Mouse (Mus musculus) right cerebral cortex, adult 18-20 months (tissue): ENCODE results near the gene Strbp.

Experiments used
- DNase-seq: peaks from one replicate; pipeline ENCODE4 v3.0.0; 2022; ENCODE audit warnings: mixed read lengths

Gene Strbp

DNA sequence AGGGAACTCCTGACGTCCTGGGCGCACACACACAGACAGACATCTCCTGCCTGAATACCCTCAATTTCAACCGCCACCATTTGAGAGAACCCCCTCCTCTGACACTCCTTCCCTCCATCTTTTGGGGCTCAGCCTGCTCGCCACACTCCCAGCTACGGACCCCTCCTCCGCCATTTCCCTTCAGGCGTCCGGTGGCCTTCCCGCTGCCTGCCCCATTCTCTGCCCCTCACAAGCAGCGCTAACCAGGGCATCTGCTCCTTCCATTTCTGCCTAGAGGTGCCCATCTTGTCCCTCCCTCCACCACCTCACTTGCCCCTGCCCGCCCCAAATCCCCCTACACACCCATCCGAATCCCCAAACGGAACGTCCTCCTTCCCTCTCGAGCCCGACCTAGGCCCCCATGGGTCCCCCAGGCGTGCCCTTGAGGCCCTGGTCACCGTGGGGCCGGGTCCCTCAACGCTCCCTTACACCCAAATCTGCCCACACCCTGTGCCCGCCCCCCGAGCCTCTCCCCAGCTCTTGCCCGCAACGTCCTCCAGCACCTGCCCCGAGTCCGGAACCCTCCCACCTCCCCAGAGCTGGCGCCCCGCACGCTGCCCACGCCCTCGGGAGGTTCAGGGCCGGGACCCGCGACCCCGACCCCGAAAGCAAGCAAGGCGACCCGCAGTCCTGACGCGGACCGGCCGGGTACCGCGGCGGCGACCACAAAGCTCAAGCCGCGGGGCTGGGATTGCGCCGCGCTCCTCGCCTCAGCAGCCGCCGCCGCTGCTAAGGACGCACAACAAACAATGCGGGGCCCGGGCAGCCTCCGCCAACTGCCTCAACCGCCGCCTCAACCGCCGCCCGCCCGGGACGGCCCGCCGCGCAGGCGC, 1.1 kb downstream of the Strbp start:
- DNase-seq, result no peak

DNA sequence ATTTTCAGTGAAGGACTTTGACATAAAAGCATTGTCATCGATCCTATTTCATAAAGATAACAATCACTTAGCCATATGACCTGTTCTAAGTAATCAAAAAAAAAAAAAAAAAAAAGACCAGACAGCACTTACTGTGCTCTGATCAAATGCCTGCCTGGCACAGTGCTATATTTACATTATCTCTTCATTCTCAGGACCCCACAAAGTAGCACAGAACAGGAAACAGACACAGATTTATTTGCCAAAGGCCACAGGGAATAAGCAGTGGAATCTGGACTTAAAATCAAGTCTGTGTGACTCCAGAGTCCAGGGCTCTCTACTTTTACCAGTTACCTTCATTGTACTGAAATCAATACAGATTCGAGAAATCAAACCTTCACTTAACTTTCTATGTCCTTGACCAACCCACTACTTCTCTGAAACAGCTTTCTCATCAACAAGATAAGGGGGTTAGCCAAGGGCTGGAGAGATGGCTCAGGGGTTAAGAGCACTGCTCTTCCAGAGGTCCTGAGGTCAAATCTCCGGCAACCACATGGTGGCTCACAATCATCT, 14.5 kb downstream of the Strbp start:
- no peak for DNase-seq

DNA sequence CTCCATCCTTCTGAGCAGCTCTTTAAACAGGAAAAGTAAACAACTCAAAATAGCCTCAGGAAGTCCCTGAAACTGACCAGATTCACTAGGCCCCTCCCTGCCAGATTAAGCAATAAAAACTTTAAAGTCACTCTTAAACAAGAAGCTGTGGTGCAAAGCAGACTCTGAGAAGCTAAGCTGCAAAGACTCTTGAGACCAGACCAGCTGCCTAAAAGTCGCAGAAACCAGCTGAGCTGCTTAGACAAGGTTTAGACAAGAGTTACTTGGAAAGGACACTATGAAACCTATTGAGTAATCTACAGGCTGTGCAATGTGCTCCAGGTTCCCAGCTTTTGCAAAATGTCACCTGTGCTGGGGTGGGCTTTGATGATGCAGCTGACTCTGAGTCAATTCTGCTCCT, 16.6 kb downstream of the Strbp start:
- no peak for DNase-seq

DNA sequence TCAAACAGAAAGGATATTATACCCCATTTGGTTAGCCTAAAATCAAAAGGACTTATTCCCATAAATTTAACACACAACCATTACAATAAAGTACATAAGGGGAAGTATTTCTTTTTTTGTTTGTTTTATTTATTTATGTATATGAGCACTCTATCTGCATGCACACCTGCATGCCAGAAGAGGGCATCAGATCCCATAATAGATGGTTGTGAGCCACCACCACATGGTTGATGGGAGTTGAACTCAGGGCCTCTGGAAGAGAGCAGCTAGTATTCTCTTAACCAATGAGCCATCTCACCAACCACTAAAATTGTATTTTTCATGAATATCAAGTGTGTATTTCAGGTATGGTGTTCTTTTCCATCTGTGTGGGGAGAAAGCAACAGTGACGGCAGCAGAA, 18.8 kb downstream of the Strbp start:
- DNase-seq, result no peak

DNA sequence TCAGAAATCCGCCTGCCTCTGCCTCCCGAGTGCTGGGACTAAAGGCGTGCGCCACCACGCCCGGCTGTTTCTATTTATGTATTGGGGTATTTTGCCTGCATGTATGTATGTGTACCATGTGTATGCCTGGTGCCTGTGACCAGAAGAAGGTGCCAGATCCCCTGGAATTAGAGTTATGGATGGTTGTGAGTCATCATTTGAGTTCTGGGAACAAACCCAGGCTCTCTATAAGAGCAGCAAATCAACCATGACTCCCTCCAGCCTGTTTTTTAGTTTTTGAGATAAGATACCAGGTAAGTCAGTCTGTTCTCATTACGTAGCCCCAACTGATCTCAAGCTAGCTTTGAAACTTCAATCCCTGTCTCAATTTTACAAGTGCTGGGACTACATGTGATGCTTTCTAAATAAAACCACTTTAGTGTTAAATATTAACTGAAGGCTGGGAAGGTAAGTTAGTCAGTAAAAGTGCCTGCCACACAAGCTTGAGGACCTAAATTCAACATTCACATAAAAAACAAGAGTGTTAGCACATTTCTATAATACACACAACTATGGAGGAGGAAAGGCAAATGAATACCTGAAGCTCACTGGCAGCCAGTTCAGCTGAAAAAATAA, 21.4 kb downstream of the Strbp start:
- DNase-seq, result no peak

DNA sequence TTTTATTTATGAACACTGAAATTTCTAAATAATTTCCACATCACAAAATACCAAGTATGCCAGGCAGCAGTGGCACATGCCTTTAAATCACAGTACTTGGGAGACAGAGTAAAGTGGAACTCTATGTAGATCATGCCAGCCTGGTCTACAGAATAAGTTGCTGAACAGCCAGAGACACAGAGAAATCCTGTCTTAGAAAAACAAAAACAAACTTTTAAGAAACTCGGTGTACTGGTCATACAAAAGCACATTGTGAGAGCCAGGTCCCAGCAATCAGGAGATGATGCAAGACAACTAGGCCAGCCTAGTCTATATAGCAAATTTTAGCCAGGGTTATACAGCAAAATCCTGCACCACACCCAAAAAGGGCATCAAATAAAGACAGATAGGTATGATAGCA, 52.6 kb downstream of the Strbp start:
- no peak for DNase-seq

DNA sequence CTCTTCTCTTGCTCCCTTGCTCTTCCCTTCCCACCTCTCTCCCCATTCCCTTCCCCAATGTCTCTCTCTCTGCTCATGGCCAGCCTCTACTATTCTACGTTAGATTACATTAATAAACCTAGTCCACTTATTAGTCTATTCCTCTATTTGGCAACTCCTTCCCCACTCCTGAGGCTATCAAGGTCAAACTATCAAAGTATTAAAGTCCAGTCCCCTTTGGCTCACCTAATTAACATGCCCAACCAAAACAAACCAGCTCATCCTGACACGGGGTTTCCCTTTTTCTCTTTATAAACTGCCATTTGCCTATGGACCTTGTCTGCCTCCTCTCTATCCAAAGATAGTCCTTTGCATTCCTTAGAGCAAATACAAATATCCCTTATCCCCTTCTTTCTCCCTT, 54.1 kb downstream of the Strbp start:
- no peak for DNase-seq

DNA sequence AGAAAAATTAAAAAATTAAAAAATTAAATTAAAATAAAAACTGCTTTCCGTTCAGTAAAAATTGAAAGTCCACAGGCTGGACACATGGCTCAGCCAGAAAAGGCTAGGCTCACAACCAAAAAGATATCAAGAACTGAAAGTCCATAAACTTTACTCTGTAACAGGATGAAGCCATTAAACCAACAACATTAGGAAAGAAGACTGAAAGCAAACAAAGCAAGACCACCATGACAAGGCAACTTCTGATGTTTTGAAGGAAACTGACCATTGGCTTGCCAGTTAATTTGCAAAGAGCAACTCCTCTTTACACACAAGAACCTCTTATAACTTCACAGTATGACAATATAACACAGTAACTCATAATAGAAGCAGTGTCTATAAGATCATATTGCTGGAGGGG, 54.7 kb downstream of the Strbp start:
- DNase-seq, result no peak

DNA sequence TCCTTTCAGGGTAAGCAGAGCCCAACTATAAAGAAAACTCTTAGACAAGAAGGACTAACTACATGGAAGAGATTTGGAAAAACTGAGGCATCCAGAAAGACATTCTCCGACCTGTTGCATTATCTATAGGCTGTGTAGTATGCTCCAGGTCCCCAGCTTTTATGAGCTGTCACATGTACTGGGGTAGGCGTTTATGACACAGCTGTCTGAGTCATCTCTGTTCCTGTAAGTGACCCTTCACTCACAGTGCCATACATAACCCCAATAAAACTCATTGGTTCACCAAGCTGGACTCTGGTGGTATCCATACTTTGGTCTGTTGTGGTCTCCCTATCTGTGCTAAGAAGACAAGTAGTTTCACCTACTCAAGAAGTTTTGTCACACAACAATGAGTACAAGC, 80.3 kb downstream of the Strbp start:
- DNase-seq, result no peak

DNA sequence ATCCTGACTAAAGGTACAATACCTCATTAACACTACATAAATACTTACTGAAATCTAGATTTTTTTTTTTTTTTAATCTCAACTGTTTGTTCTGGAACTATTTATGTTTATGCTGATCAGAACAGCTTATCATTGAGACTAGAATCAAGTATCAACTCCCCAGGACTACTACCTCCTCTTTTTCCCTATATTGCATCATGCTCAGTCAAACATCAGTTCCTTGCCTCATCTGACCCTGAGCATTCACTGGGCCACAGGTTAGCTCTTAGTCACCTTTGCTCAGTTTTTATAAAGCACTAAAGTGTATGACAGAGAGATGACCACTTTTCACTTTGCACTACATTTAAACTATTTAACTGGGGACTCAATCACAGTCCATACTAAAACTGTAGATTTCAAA, 115.7 kb downstream of the Strbp start:
- no peak for DNase-seq

DNA sequence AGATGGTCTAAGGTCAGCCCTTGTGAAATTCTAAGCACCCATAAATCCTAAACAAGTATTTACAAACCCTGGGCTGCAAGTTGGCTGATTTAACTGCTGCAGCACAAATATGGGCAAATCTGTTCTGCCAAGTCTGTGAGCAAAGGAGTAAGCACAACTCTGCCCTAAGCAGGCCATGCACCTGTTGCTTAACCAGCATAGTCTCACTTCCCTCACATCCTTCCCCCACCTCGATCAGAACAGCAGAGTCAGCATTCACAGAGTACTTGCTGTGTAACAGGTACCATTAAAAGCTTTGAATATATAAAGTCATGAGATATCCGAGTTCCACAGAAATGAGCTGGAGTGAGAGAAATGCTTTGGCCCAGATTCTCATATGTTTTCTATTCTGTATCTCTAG, 125.5 kb downstream of the Strbp start:
- DNase-seq, result no peak

DNA sequence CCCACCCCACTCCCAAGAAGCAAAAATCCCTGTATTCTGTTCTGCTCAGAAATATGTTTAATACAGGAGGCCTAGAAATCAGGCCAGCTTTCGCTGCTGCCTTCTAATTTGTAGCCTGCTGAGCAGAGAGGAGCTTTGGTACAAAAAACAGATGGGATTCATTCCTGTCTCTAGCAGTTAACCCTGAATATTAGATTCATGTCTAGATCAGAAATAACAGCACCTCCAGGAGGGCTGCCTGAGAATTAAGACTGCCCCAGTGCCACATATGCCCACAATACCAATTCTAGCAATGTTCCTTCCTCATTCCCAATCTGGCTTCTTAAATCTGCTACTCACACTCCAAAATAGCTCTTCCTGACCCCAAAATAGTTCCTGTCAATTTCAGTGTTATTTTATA, 127.0 kb downstream of the Strbp start:
- no peak for DNase-seq

DNA sequence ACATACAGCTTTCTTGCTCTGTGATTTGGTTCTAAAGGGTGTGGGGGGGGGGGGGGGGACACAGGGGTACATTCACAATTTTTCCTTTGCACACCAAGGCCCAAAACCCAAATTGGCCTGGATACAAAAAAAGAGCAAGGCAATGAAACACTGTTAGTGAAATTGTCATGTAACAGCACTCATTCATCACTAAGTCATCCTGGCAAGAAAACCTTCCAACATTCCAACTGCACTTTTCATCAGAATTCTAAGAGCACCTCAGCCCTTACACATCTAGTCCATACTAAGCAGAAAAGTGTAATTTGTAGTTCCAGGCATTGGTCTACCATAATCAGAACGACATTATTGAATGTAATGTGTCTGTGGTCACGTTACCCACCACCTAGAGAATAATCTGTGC, 131.5 kb downstream of the Strbp start:
- no peak for DNase-seq

DNA sequence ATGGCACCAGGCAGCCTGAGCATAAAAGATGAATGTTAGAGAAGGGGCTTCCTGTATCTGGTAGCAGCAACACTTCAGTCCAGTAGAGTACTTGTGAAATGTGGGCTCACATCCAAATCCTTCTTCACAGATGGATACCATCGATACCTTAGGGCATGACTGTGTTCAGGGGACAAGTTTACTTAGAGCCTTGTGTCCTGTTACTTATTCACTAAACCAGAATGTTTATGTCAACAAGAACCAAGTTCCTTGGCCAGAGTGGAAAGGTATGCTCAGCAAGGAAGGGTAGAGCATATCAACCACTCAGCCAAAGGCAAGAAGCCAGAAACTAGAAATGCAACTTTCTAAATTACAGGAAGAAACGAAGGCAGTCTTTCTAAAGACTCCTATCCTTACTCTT, 133.0 kb downstream of the Strbp start:
- no peak for DNase-seq

DNA sequence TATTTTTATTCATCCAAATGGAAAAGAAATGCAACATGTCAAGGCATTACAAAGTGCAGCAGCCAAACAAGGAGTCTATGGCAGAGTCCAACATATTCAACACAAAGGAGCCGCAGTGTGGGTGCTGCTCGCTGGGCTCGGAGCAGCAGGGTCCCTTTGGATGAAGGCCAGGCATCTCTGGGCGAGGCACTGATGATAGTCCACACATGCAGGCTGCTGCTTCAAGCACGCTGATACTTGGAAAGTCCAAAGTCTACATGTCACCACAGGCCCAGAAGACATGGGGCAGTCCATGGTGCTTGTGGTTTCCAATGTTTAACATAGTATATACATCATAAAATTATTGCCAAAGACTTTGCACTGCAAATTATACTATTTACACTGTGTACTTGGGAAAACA, 133.8 kb downstream of the Strbp start:
- DNase-seq, result no peak

DNA sequence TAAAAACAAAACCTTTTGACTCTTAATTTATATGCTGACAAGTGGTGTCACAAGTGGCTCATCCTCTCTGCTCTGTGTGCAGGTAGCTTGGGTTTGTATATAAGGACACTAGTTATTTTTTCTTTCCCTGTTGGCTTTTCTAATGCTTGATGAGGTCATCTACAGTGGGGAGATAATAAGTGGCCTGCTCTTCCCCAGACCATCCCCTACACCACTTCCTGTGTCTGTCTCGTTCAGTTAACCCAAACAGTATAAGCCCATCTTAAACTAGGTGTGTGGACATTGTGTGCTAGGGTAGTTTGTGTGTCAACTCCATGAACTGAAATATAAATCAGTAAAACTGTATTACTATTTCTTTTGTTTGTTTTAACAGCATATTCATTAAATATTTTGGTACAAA, 137.6 kb downstream of the Strbp start:
- no peak for DNase-seq

DNA sequence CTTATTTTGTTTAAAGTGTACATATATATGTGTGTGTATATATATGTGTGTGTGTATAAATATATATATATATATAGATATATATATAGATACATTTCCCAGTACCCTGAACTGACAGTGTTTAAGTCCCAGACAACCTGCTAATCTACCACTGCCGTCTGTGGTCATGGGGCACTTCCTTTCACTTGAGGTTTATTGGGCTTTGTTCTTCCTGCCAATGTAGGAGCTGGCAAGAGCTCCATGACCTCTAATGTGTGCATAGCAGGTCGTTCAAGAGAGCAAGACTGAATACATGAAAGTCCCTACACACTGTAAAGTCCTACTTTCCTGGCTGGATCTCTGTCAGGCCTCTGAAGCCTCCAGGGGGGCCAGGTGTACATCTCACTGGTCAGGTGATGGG, 138.1 kb downstream of the Strbp start:
- DNase-seq, result no peak

DNA sequence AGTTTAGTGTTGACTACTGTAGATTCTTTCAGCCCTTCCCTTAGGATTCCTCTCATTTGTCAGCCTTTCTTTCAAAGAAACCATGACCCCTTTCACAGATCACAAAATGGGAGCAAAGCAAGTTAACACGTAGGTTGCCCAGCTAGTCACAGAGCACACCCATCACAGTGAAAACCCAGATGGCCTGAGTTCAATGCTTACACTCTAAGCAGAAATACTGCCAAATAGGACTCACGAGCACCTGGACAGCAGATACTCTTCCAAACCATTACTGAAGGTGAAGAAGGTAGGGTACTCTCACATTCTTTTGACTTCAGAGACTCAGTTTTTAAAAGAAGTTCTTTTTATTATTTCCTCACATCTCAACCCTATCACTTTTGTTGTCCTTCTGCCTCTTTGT, 147.3 kb downstream of the Strbp start:
- no peak for DNase-seq

DNA sequence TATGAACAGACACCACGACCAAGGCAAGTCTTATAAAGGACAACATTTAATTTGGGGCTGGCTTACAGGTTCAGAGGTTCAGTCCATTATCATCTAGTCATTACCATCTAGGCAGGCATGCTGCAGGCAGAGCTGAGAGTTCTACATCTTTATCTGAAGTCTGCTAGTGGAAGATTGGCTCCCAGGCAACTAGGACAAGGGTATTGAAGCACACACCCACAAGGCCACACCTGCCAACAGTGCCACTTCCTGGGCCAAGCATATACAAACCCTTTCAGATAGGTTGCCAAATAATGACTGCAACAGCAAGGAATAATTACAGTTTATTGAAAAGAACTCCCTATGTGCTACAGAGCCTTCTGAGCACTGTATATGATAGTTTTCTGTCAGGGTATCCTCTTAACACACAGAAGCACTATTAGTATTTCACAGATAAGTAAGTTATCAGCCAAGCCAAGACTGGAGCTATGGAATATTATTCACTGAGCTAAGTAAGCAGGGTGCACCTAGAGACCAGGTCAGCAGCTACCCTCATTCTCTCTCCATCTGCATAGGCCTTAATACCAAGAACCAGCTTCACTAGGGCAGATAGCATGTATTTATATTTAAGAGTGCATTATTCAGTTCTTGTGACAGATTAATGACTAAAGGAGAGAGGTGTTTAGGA, 154.2 kb downstream of the Strbp start:
- no peak for DNase-seq

DNA sequence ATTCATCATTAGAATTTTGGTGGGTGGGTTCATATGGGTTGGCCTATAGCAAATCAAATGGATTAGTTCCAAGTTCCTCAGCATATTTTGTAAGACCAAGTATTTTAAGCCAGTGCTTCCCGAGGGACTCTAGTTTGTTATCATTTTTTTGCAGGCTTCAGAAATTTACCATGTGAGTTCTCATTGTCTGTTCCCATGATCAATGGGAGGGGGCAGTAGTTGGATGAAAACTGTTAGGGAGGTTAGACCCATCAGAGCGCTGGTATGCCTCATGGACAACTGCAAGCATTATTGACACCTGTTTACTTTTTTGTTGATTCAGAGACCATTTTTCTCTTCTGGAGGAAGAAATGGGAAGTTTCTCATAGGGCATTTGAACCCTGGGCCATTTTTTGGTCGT, 172.0 kb downstream of the Strbp start:
- DNase-seq, result no peak

DNA sequence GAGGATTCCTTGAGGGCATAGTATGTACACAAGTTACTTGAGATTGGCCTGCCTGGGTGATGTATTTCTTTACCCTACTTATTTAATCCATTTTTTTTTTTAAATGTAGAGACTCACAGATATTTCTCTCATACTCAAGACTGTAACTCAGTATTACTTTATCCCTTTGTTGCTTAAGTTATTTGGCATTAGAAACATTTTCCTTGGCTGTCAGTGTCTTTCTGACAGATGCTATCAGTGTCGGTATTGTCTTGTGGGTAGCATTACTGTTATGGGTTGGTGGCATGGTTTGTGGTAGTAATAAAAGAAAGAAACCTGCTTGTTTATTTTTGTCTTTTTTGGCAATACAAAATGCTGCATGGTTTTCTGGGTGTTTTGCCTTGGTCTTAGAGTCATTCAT, 172.9 kb downstream of the Strbp start:
- no peak for DNase-seq

DNA sequence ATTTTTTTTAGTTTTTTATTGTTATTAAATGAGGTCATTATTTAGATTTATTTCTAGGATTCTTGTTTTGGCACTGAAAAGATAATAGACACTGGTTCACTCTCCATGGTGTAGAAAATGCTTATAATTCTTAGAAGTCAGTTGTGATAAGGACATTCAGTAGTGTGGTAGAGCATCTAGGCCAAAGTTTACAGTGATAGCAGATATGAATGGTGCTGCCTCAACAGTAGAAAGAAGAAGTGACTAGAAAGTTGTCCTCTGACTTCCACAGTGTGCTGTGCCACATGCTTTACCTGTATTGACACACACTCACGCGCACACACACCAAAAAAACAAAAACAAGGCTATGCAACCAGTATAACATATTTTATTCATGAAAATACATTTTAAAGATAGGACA, 174.3 kb downstream of the Strbp start:
- no peak for DNase-seq

DNA sequence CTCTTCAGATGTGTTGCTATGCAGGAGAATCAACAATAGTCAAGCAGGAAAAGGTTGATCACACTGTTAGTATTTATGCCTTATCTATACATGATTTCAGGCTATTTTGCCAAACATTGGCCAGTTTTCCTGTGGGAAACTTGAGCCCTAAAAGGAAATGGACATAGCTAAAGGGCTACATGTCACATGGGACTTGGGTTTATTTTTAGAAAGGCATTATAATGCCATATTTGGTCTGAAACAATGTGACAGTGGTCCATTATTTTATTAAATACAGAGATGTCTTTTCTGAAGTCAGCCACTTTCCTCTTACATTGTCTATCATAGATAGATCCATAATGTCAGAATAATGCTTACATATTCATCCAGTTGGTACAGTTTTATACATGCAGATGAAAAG, 176.1 kb downstream of the Strbp start:
- DNase-seq, result no peak

DNA sequence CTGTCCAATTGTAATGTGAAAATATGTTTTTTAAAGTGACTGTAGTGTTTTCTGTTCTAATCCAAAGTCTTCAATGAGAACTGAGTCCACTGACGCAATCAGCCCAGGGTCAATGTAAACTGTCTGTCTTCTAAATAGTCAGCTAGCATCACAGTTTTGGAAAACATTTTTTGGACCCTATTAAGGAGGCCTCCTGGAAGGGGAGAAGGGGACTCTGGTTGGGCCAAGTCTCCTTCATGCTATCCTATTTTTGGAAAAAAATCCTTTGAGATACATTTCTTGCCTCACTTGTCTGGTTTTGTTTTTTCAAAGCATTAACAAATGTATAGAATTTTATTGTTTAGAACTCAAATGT, 184.4 kb downstream of the Strbp start:
- DNase-seq, result no peak
